Mouse (Mus musculus): Measurements from ENCODE around the gene Msl3. TPM values are rescaled to one million over a fixed set of nuclear protein-coding genes. Genes with fewer than 3 reads are reported as not detected.
"Not testable (repeated sequence)": the region's sequence is repeated elsewhere in the genome, so short reads cannot be mapped to it uniquely, and the experiment has no call there.

Msl3 gene
- 4.6 and 11.1 TPM in 2 replicates for polyA plus RNA-seq (2012; ENCODE audit: insufficient read depth, low replicate concordance)

DNA sequence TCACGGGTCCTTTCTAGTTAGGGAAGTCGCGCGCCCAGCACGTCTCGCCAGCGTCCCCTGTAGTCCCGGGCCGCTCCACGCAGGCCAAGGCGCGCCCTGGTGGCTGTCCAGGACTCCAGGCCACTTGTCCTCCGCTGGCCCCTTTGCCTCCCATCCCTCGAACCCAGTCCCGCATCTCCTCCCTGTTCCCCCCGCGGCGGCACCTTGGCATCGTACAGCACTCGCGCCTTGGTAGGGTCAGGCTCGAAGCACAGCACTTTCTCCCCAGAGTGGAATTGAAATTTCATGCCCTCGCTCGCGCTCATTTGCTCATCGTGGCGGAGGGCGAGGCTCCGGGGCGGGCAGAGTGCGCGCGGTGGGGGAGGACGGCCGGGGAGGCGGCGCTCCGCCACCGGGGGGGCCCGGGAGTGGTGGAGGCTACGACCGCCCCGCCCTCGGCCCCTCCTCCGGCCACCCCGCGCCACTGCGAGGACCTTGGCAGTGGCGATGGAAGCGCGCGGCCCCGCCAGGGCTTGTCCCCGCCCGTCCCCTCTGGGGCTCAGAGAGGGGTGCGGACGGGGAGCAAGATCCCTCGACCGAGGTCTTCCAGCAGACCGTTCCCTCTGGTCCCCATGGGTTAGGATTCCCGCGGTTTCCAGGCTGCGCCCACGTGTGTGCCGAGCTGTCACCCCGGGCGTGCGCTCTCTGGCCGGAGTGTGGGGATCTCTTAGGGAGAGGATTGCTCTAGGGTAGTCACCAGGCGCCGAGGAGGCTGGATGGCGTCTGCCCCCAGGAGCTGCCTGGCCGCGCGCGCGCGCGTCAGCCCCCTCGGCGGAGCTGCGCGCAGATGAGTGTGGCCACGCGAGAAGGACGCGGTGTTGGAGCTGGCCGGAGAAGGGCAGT lies at the start of gene Msl3:
TSS of gene Msl3 (minus strand) at position 374 of the 882 bp plus-strand sequence.
- peaks cover 12% of the 10 kb centered on the region for H3K27me3 ChIP-seq (replicated peaks)
- peaks cover 21% of the 10 kb centered on the region for H3K36me3 ChIP-seq (replicated peaks; ENCODE audit: low read length)
- H3K4me3 ChIP-seq (replicated peaks): peak within 1 kb of the TSS; percentile 95
- TF ChIP-seq GATA1 (IDR thresholded peaks at IDR 0.05; ENCODE audit: borderline replicate concordance, low read length) (no peak), FLI1 (IDR thresholded peaks at IDR 0.05; ENCODE audit: low read length) (no peak)
- H3K4me1 ChIP-seq: peaks cover 7% of the 10 kb centered on the region
- 0 out of 2 replicates have a peak, but pooled peaks cover 6% of the 10 kb centered on the region for H3K9me3 ChIP-seq

DNA sequence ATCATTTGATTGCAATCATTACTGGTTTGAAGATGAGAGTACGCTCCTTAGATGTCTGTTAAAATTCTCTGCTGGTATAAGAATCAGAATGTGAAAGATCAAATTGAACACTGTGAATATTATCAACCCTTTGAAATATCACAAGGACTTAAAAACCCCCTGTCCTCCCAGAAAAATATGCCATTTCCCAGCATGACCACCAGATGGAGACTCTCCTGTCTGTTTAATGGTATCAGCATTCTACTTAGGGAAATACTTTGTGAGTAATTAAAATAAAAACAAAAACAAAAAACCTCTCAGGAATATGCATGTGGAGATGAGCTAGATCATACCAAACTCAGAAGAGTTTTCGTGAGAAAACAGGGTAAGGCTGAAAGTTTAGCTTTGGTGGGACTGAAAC lies 44.3 kb upstream of the Msl3 start:
- Histone ChIP-seq H3K27me3 (replicated peaks) (peaks cover 2% of the 10 kb centered on the region), H3K9me3 (no peaks in the 10 kb centered on the region), H3K36me3 (replicated peaks; ENCODE audit: low read length) (no peaks in the 10 kb centered on the region), H3K4me3 (replicated peaks) (no peak overlapping the region), H3K4me1 (no peaks in the 10 kb centered on the region)
- TF ChIP-seq FLI1 (IDR thresholded peaks at IDR 0.05; ENCODE audit: low read length) (no peak), GATA1 (IDR thresholded peaks at IDR 0.05; ENCODE audit: borderline replicate concordance, low read length) (no peak)

DNA sequence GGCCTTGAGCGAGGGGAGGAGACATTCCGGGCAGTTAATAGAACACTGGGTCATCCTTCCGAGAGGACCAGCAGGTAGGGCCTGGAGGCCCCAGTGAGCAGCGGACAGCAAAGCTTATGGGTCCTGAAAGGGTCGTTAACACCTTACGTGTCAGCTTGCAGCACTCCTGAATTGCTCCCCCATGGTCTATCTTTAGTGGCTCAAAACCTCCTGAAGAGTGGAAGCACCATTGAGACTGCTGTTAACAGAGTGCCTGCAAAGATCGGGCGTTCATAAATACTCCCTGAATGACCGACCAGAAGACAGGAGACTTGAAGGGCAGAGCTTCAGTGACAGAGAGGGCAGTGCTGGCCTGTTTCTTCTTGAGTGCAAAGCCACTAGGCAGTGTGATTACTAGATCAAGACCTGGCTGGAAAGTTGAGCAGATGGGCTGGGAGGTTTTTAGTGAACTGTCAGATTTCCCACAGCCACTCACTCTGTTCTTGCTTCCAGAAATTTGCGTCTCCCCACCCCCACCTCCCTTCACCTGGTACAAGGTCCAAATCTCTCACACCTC lies 787 bp upstream of the Msl3 start:
- Histone ChIP-seq H3K9me3 (0 out of 2 replicates have a peak, but pooled peaks cover 6% of the 10 kb centered on the region), H3K4me1 (peaks cover 7% of the 10 kb centered on the region), H3K27me3 (replicated peaks) (peaks cover 12% of the 10 kb centered on the region), H3K4me3 (replicated peaks) (peak overlapping the region; percentile 95), H3K36me3 (replicated peaks; ENCODE audit: low read length) (peaks cover 14% of the 10 kb centered on the region)
- TF ChIP-seq GATA1 (IDR thresholded peaks at IDR 0.05; ENCODE audit: borderline replicate concordance, low read length) (no peak), FLI1 (IDR thresholded peaks at IDR 0.05; ENCODE audit: low read length) (no peak)

DNA sequence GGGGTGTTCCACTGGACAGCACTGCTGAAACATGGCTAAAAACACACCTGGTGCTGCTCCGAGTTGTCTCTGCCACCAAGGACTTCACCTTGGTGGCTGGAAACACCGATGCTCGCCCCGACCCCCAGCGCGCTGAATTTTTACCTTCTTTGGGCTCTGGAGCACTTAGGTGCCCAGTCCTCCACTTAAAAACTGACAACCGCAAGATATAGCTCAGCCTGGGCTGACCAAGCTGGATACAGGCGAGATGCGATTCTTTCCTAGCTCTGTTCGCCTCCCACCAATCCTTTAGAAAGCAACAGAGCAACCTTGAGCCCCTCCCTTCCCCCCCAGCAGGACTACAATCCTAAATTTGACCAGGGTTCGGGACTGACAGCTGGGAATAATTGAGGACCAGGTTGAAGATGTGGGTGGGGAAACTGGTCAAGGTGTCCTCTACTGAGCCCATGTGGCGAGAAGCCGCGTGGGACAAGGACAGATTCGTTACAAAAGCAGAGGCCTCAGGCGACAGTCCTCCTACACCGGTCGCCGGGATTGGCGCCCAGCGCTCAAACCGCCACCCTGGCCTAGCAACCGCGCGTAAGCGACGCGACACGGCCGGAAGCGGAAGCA lies 679 bp downstream of the Msl3 start:
- Histone ChIP-seq H3K36me3 (replicated peaks; ENCODE audit: low read length) (peaks cover 28% of the 10 kb centered on the region), H3K4me3 (replicated peaks) (peak overlapping the region; percentile 95), H3K27me3 (replicated peaks) (peaks cover 12% of the 10 kb centered on the region), H3K9me3 (0 out of 2 replicates have a peak, but pooled peaks cover 6% of the 10 kb centered on the region), H3K4me1 (peaks cover 7% of the 10 kb centered on the region)
- TF ChIP-seq FLI1 (IDR thresholded peaks at IDR 0.05; ENCODE audit: low read length) (peak; percentile 30; the same call in 1 of the 2 replicates), GATA1 (IDR thresholded peaks at IDR 0.05; ENCODE audit: borderline replicate concordance, low read length) (no peak)

DNA sequence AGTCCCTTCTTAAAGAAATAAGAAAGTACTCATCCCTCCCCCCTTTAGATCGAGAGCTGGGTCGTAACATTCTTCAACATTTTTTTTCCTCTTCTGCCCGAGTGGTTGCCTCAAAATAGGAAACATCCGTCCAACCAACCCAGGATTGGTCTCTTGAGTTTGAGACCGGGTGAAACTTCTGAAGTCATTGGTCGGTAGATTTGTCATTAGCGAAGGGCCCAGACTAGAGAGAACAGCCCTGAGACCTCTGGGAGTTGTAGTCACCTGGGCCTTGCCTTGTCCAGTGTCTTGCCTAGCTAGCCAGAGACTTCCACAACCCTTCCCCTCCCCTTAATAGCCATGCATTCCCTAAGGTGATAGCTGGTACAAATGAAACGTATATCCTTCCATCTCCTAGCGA lies 1.3 kb downstream of the Msl3 start:
- peaks cover 12% of the 10 kb centered on the region for H3K27me3 ChIP-seq (replicated peaks)
- H3K36me3 ChIP-seq (replicated peaks; ENCODE audit: low read length): peaks cover 33% of the 10 kb centered on the region
- H3K9me3 ChIP-seq: 0 out of 2 replicates have a peak, but pooled peaks cover 6% of the 10 kb centered on the region
- H3K4me3 ChIP-seq (replicated peaks): peak overlapping the region; percentile 95
- TF ChIP-seq GATA1 (IDR thresholded peaks at IDR 0.05; ENCODE audit: borderline replicate concordance, low read length): no peak
- TF ChIP-seq FLI1 (IDR thresholded peaks at IDR 0.05; ENCODE audit: low read length): no peak
- H3K4me1 ChIP-seq: peaks cover 7% of the 10 kb centered on the region

DNA sequence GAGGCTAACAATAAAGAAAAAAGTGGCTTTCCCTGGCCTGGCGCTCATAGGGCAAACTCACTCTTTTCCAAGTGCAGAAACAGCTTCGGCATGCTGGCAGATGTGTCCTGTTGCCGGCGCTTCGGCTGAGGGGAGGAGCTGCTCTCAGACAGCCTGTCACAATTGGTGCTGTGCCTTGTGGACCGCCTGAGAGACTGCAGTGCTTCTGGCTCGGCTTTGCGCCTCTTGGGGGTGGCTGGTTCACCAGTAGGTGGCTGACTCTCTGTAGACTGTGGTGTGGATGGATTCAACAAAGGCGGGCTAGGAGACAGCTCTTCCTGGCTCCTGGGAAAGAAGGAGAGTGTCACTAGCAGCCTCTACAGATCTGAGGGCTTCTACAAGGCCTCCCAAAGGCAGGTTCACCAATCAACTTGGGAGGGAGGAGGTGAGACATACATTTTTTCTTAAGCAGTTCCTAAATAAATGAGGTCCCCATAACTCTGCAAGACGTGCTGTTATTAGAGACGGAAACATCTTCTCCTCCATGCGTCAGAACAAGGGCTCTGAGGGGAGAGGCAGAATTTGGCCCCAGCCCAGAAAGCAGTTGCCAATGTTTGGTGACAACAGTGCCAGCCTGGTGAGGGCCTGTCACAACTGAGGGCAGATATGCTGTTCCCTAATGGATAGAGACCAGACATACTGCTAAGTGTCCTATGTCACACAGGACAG lies 9.6 kb downstream of the Msl3 start:
- no peaks in the 10 kb centered on the region for H3K9me3 ChIP-seq
- no peak overlapping the region for H3K4me3 ChIP-seq (replicated peaks)
- H3K36me3 ChIP-seq (replicated peaks; ENCODE audit: low read length): peaks cover 65% of the 10 kb centered on the region
- TF ChIP-seq FLI1 (IDR thresholded peaks at IDR 0.05; ENCODE audit: low read length) (no peak), GATA1 (IDR thresholded peaks at IDR 0.05; ENCODE audit: borderline replicate concordance, low read length) (no peak)
- peaks cover 2% of the 10 kb centered on the region for H3K27me3 ChIP-seq (replicated peaks)
- no peaks in the 10 kb centered on the region for H3K4me1 ChIP-seq

DNA sequence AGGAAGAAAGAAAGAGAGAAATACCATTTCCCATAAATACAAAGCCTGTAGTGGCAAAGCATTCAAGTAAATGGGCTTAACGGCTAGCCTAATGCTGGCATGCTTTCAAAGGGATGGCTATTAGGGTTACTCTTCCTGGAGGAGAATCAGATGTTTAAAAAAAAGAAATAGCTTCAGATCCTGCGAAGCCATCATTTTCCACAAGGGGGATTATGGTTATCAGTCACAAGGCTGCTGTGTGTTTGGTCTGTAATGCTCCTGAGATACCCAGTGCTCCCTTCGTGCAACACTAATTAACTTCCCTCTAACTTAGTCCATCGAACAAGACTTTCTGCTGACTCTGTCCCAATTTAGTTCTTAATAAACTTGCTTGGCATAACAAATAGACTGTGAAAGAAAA lies 13.5 kb downstream of the Msl3 start:
- H3K4me1 ChIP-seq: no peaks in the 10 kb centered on the region
- no peak for TF ChIP-seq GATA1 (IDR thresholded peaks at IDR 0.05; ENCODE audit: borderline replicate concordance, low read length)
- no peak for TF ChIP-seq FLI1 (IDR thresholded peaks at IDR 0.05; ENCODE audit: low read length)
- H3K4me3 ChIP-seq (replicated peaks): no peak overlapping the region

DNA sequence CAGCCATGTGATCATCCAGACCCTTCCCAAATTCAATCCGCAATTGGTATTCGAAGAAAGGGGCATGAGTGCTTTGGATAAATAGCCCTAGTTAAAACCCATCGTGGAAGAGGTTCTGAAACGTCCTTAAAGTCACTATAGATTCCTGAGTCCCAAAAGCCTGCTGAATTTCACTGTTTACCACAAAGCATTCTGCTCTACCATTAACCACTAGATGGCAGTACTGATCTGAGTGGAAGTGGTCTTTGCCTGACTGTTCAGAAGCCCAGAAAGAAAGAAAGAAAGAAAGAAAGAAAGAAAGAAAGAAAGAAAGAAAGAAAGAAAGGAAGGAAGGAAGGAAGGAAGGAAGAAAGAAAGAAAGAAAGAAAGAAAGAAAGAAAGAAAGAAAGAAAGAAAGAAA lies 13.9 kb downstream of the Msl3 start:
- H3K4me1 ChIP-seq; H3K4me3 ChIP-seq (replicated peaks); H3K27me3 ChIP-seq (replicated peaks); H3K9me3 ChIP-seq: not testable (repeated sequence)
- H3K36me3 ChIP-seq (replicated peaks; ENCODE audit: low read length): peaks cover 71% of the 10 kb centered on the region

More for the DNA sequence above, 13.5 kb downstream of the Msl3 start:
- H3K27me3 ChIP-seq (replicated peaks): peaks cover 2% of the 10 kb centered on the region
- H3K9me3 ChIP-seq: peaks cover 9% of the 10 kb centered on the region
- H3K36me3 ChIP-seq (replicated peaks; ENCODE audit: low read length): peaks cover 71% of the 10 kb centered on the region

DNA sequence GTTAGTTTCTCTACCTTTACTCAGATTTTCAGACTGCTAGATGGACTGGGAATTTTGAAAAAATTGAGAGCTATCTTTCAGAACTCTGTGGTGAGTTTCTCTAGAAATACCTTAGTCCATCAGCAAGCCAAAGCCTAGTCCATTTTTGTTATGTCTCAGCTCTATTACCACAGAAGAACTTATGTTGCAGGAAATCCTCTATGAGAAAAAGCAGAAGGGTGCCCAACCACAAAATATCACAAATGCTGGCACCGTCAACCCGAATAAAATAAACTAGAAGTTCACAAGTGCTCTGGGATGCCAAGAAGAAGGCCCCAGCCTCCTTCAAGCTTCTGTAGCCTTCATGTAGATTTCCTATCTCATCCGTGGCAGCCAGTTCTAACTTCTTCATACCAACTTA lies 14.4 kb downstream of the Msl3 start:
- no peaks in the 10 kb centered on the region for H3K27me3 ChIP-seq (replicated peaks)
- peaks cover 9% of the 10 kb centered on the region for H3K9me3 ChIP-seq
- no peak overlapping the region for H3K4me3 ChIP-seq (replicated peaks)
- no peak for TF ChIP-seq GATA1 (IDR thresholded peaks at IDR 0.05; ENCODE audit: borderline replicate concordance, low read length)
- TF ChIP-seq FLI1 (IDR thresholded peaks at IDR 0.05; ENCODE audit: low read length): no peak
- H3K4me1 ChIP-seq: no peaks in the 10 kb centered on the region
- H3K36me3 ChIP-seq (replicated peaks; ENCODE audit: low read length): peaks cover 71% of the 10 kb centered on the region

Data from megakaryocyte, embryonic 14.5 days (primary cell).